Mouse (Mus musculus) hindbrain, embryonic 13.5 days (tissue): Measurements from ENCODE around the gene Zfp821. TPM values are rescaled to one million over a fixed set of nuclear protein-coding genes. Genes with fewer than 3 reads are reported as not detected.

Source experiments
- ATAC-seq: fragments of 200-750 bp; cut with Nextera tagmentation; 2 replicates; pipeline ENCODE4 v1.8.0; 2017; ENCODE audit warnings: moderate TSS enrichment; ENCODE audit not compliant: low FRiP score
- H3K27ac ChIP-seq: fragments of 300-500 bp; sonication (generic); 2 replicates; pipeline ENCODE4 v1.5.1; 2015; ENCODE audit warnings: inconsistent platforms, mild to moderate bottlenecking, moderate library complexity
- H3K27me3 ChIP-seq: fragments of 300-500 bp; sonication (generic); 2 replicates; pipeline ENCODE4 v1.6.1; 2015; ENCODE audit warnings: mild to moderate bottlenecking, inconsistent platforms
- H3K36me3 ChIP-seq: fragments of 300-500 bp; sonication (generic); 2 replicates; pipeline ENCODE4 v1.6.1; 2015; ENCODE audit warnings: mild to moderate bottlenecking, inconsistent platforms
- H3K4me1 ChIP-seq: fragments of 300-500 bp; sonication (generic); replicated peaks from 2 replicates; pipeline ENCODE4 v1.6.1; 2015; ENCODE audit warnings: inconsistent platforms
- H3K4me2 ChIP-seq: fragments of 300-500 bp; sonication (generic); 2 replicates; pipeline ENCODE4 v1.6.1; 2015; ENCODE audit warnings: inconsistent platforms, mild to moderate bottlenecking, moderate library complexity
- H3K4me3 ChIP-seq: fragments of 300-500 bp; sonication (generic); 2 replicates; pipeline ENCODE4 v1.5.1; 2015; ENCODE audit warnings: mild to moderate bottlenecking, inconsistent platforms
- H3K9ac ChIP-seq: fragments of 300-500 bp; sonication (generic); 2 replicates; pipeline ENCODE4 v1.6.1; 2015; ENCODE audit warnings: mild to moderate bottlenecking, inconsistent platforms
- H3K9me3 ChIP-seq: fragments of 300-500 bp; sonication (generic); 2 replicates; pipeline ENCODE4 v1.6.1; 2016; ENCODE audit warnings: inconsistent platforms
- WGBS: fragments of 180-500 bp; shearing (Covaris S2); methylation state at CpG from one replicate; pipeline ENCODE4 v1.1.7; 2015; 5-methylcytosine and 5-hydroxymethylcytosine counted together
- polyA plus RNA-seq: library from polyadenylated mRNA; unstranded; fragments of >200 nt; fragmentation: Nextera tagmentation; extraction: Ambion mirVana; gene quantifications from 2 replicates; pipeline ENCODE4 v1.2.1, GENCODE M21; 2015

The Zfp821 gene
- polyA plus RNA-seq, result 77.0 and 78.9 TPM in 2 replicates

GRCm38 (mm10) chr8:109705320-109706075, at the start of gene Zfp821:
Gene Zfp821, plus strand, starts transcription at chr8:109705546.
- H3K36me3 ChIP-seq, result peaks cover 29% of the 10 kb centered on the region
- WGBS, result under 1% methylated on average over 52 of the region's 100 CpGs
- H3K27ac ChIP-seq, result peak within 1 kb of the TSS; percentile 99
- H3K27me3 ChIP-seq, result peaks cover 17% of the 10 kb centered on the region
- peak within 1 kb of the TSS; percentile 99 for H3K9ac ChIP-seq
- H3K4me3 ChIP-seq, result peak within 1 kb of the TSS; percentile 96
- H3K4me1 ChIP-seq, result peaks cover 32% of the 10 kb centered on the region
- ATAC-seq, result peak; percentile 86
- H3K4me2 ChIP-seq, result peak within 1 kb of the TSS; percentile 88
- no peaks in the 10 kb centered on the region for H3K9me3 ChIP-seq

DNA sequence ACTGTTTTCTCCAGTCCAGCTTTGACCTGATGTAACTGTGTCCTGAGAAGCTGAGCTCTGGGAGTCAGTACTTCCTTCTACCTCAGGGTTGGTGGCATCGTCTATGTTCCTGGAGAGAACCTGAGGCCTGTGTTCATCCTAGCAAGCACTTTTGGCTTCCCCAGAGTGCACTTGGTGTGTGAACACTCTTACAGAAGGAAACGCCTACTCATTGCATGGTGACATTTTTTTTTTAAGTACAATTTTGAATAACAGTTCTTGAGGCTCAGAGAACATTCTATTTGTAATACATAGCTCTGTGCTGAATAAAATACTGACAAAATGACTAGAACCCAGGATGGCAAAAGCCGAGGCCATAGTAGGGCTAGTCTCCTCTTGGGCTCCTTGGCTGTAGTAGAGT, 48.5 kb upstream of the Zfp821 start:
- H3K9me3 ChIP-seq, result no peaks in the 10 kb centered on the region
- no peaks in the 10 kb centered on the region for H3K36me3 ChIP-seq
- H3K27me3 ChIP-seq, result no peaks in the 10 kb centered on the region
- H3K4me1 ChIP-seq, result no peaks in the 10 kb centered on the region
- ATAC-seq, result no peak
- H3K27ac ChIP-seq, result no peak overlapping the region
- no peak overlapping the region for H3K4me2 ChIP-seq
- WGBS, result 89% methylated on average over 3 of the region's 3 CpGs
- no peak overlapping the region for H3K9ac ChIP-seq
- H3K4me3 ChIP-seq, result no peak overlapping the region

GRCm38 (mm10) chr8:109662328-109662727, 43.0 kb upstream of the Zfp821 start:
- Histone ChIP-seq H3K4me2 (no peak overlapping the region), H3K27me3 (no peaks in the 10 kb centered on the region), H3K4me3 (no peak overlapping the region), H3K4me1 (no peaks in the 10 kb centered on the region), H3K36me3 (peaks cover 16% of the 10 kb centered on the region), H3K9ac (no peak overlapping the region), H3K27ac (no peak overlapping the region), H3K9me3 (no peaks in the 10 kb centered on the region)
- ATAC-seq, result no peak
- 93% methylated on average over 3 of the region's 3 CpGs for WGBS

DNA sequence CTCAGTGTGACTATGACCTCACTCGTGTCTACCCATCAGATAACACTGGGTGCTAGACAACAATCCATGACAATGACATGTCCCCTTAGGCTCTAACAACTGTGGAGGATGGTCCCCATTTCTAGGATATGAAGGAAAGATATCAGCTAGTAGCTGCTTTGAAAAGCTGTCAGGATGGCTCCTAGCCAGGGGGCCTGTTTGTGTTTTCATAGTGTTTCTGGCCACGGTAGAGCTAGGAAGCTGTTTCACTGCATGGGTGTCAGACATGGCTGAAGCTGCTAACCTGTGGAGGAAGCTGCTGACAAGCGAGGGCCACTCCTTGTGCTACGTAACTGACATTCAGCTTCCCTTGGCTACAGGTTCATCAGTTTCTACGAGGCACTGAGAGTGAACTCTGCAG, 38.7 kb upstream of the Zfp821 start:
- Histone ChIP-seq H3K4me3 (no peak overlapping the region), H3K9me3 (no peaks in the 10 kb centered on the region), H3K36me3 (peaks cover 58% of the 10 kb centered on the region), H3K4me2 (no peak overlapping the region), H3K9ac (no peak overlapping the region), H3K27ac (no peak overlapping the region), H3K4me1 (no peaks in the 10 kb centered on the region), H3K27me3 (no peaks in the 10 kb centered on the region)
- ATAC-seq, result no peak
- 86% methylated on average over 5 of the region's 5 CpGs for WGBS

GRCm38 (mm10) chr8:109672656-109673055, 32.7 kb upstream of the Zfp821 start:
- no peaks in the 10 kb centered on the region for H3K27me3 ChIP-seq
- 92% methylated on average over 5 of the region's 5 CpGs for WGBS
- no peaks in the 10 kb centered on the region for H3K4me1 ChIP-seq
- no peak overlapping the region for H3K9ac ChIP-seq
- H3K4me2 ChIP-seq, result no peak overlapping the region
- ATAC-seq, result no peak
- no peaks in the 10 kb centered on the region for H3K9me3 ChIP-seq
- H3K4me3 ChIP-seq, result no peak overlapping the region
- H3K27ac ChIP-seq, result no peak overlapping the region
- peaks cover 99% of the 10 kb centered on the region for H3K36me3 ChIP-seq

DNA sequence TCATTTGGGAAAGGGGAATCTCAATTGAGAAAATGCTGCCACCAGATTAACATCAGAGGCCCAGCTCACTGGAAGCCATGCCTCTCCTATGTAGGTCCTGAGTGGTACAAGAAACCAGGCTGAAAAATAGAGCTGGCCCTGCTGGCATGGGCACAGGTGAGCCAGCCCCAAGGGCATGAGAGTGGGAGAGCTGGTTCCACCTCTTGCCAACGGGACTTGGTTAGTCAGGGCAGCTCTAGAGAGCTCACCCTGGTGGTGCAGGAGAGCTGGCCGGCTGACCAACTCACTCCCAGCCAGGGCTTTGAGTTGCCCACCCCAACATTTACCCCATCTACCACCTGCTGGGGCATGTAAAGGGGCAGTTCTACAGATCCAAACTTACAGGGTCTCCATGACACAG, 31.8 kb upstream of the Zfp821 start:
- no peaks in the 10 kb centered on the region for H3K9me3 ChIP-seq
- H3K27me3 ChIP-seq, result no peaks in the 10 kb centered on the region
- H3K36me3 ChIP-seq, result peaks cover 99% of the 10 kb centered on the region
- 92% methylated on average over 2 of the region's 2 CpGs for WGBS
- no peak for ATAC-seq
- H3K27ac ChIP-seq, result no peak overlapping the region
- no peak overlapping the region for H3K4me3 ChIP-seq
- H3K4me2 ChIP-seq, result no peak overlapping the region
- no peaks in the 10 kb centered on the region for H3K4me1 ChIP-seq
- no peak overlapping the region for H3K9ac ChIP-seq

GRCm38 (mm10) chr8:109675896-109676643, 29.3 kb upstream of the Zfp821 start:
- Histone ChIP-seq H3K9me3 (no peaks in the 10 kb centered on the region), H3K4me2 (no peak overlapping the region), H3K36me3 (peaks cover 97% of the 10 kb centered on the region), H3K27me3 (no peaks in the 10 kb centered on the region), H3K4me3 (no peak overlapping the region), H3K27ac (no peak overlapping the region), H3K9ac (no peak overlapping the region), H3K4me1 (no peaks in the 10 kb centered on the region)
- ATAC-seq, result no peak
- 97% methylated on average over 9 of the region's 9 CpGs for WGBS

DNA sequence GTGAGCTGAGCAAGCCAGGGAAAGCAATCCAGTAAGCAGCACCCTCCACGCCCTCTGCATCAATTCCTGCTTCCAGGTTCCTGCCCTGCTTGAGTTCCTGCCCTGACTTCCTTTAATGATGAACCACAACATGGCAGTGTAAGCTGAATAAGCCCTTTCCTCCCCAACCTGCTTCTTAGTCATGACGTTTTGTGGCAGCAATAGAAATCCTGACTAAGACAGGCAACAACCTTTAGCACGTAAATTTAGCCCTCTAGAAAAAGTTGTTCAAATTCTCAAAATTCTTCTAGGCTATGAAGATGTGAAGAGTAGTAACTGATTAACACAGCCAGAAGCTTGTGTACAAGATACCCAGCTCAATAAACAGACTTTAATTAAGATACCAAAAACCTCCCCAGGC, 23.8 kb upstream of the Zfp821 start:
- Histone ChIP-seq H3K4me1 (peaks cover 10% of the 10 kb centered on the region; the same call in 1 of the 2 replicates), H3K27ac (no peak overlapping the region), H3K36me3 (peaks cover 70% of the 10 kb centered on the region), H3K9ac (no peak overlapping the region), H3K27me3 (no peaks in the 10 kb centered on the region), H3K4me2 (no peak overlapping the region), H3K4me3 (no peak overlapping the region), H3K9me3 (no peaks in the 10 kb centered on the region)
- WGBS, result 82% methylated on average over 3 of the region's 3 CpGs
- no peak for ATAC-seq

DNA sequence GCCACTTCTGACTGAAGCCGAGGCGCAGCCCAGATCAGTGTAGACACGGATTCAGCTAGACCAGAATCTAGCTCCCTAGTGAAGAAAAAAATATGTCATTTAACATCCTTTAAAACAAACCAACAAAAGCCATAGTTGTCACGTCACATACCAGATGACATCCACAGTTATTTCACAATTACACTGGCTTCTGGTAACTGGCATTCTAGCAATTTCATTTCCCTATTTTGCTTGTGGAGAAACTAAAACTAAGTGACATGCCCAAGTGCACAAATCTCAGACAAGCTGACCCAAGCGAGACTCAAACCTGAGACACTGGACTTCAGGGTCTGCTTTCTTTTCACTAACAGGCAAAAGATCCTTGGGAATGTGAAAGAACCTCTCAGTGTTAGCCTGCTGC, 23.2 kb upstream of the Zfp821 start:
- Histone ChIP-seq H3K9me3 (no peaks in the 10 kb centered on the region), H3K36me3 (peaks cover 64% of the 10 kb centered on the region), H3K27me3 (no peaks in the 10 kb centered on the region), H3K4me1 (peaks cover 10% of the 10 kb centered on the region; the same call in 1 of the 2 replicates), H3K9ac (no peak overlapping the region), H3K4me2 (no peak overlapping the region), H3K4me3 (no peak overlapping the region), H3K27ac (no peak overlapping the region)
- no peak for ATAC-seq
- WGBS, result 97% methylated on average over 5 of the region's 5 CpGs

DNA sequence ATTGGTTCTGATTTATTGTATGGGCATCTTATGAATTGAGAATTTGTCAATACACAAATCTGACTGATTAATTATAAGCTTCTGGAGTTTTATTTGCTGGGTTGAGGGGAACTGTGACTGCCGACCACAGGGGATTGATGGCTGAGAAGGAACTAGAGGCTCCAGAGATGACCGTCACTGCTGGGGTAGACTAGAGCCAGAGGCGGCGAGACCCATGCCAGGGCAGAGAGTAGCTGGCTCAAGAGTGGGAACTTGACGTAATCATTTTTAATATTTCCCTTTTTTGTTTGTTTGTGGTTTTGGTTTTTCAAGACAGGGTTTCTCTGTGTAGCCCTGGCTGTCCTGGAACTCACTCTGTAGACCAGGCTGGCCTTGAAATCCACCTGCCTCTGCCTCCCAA, 18.1 kb upstream of the Zfp821 start:
- Histone ChIP-seq H3K4me2 (no peak overlapping the region), H3K4me3 (no peak overlapping the region), H3K4me1 (peaks cover 36% of the 10 kb centered on the region), H3K27me3 (no peaks in the 10 kb centered on the region), H3K36me3 (peaks cover 16% of the 10 kb centered on the region), H3K27ac (no peak overlapping the region), H3K9ac (no peak overlapping the region), H3K9me3 (no peaks in the 10 kb centered on the region)
- ATAC-seq, result no peak
- WGBS, result 90% methylated on average over 5 of the region's 5 CpGs

DNA sequence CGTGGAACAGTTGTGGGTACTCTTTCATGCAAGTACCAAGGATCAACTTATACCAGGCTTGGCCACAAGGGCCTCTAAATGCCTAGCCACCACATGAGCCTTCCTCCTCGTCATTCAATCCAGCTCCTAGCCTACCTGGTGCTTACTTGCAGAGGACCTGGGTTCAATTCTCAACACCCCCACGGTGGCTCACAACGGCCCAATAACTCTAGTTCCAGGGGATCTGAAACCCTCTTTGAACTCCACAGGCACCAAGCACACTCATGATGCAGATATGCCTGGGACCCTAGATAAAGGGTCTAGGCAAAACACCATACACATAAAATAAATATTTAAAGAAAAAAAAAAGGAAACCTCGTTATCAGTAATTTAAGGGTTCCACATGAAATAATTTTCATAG, 13.6 kb upstream of the Zfp821 start:
- 54% methylated on average over 5 of the region's 5 CpGs for WGBS
- peak overlapping the region; percentile 100 for H3K4me3 ChIP-seq
- ATAC-seq, result no peak
- H3K4me1 ChIP-seq, result peaks cover 34% of the 10 kb centered on the region
- H3K9me3 ChIP-seq, result no peaks in the 10 kb centered on the region
- no peaks in the 10 kb centered on the region; the same call in 1 of the 2 replicates for H3K36me3 ChIP-seq
- H3K9ac ChIP-seq, result peak overlapping the region; percentile 99
- H3K4me2 ChIP-seq, result peak overlapping the region; percentile 74
- H3K27me3 ChIP-seq, result no peaks in the 10 kb centered on the region; the same call in 1 of the 2 replicates
- no peak overlapping the region for H3K27ac ChIP-seq

GRCm38 (mm10) chr8:109692443-109693145, 12.8 kb upstream of the Zfp821 start:
- H3K27ac ChIP-seq, result peak overlapping the region; percentile 91
- peaks cover 34% of the 10 kb centered on the region for H3K4me1 ChIP-seq
- no peaks in the 10 kb centered on the region; the same call in 1 of the 2 replicates for H3K36me3 ChIP-seq
- WGBS, result 0% methylated on average over 38 of the region's 38 CpGs
- H3K9ac ChIP-seq, result peak overlapping the region; percentile 99
- peak; percentile 75 for ATAC-seq
- H3K27me3 ChIP-seq, result no peaks in the 10 kb centered on the region; the same call in 1 of the 2 replicates
- H3K4me3 ChIP-seq, result peak overlapping the region; percentile 100
- H3K9me3 ChIP-seq, result no peaks in the 10 kb centered on the region
- H3K4me2 ChIP-seq, result peak overlapping the region; percentile 74
